Mouse (Mus musculus): ENCODE measurements around the gene Glipr1l1. TPM values are rescaled to one million over a fixed set of nuclear protein-coding genes. Genes with fewer than 3 reads are reported as not detected.
"Not testable (repeated sequence)": the region's sequence is repeated elsewhere in the genome, so short reads cannot be mapped to it uniquely, and the experiment has no call there.

Glipr1l1 gene
- total RNA-seq (2021): not detected
- long read RNA-seq, experiment 1: 0 reads
- long read RNA-seq, experiment 2: 0 reads

- peak; percentile 80 to 88 for DNase-seq (ENCODE audit: low spot score in 2 of 2)
Observed at GRCm38 (mm10) chr10:112059702-112060582, at the start of gene Glipr1l1. Gene Glipr1l1, plus strand, starts transcription at chr10:112060189.

GRCm38 (mm10) chr10:112023585-112023984 is 36.4 kb upstream of the Glipr1l1 start:
- no peak for DNase-seq (ENCODE audit: low spot score in 2 of 2)

DNA sequence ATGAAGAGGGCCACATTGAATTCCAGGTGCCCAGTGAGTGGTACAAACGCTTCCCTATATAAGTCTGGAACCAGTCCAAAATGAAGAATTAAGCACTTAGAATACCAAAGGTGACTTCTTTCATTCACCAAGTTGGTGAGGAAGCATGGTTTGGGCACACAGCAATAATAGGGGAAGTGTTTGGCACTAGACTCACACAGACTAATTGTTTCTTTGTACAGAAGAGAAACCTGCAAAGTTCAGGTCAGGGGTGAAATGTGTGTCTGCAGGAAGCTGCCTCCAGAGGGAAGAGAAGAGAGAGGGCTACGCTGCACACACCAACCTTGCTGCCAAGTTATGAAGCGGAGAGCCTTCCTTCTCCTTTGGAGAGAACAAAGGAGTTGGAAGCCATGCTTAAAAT is 31.3 kb upstream of the Glipr1l1 start:
- DNase-seq (ENCODE audit: low spot score in 2 of 2): not testable (repeated sequence)

GRCm38 (mm10) chr10:112043523-112043922 is 16.5 kb upstream of the Glipr1l1 start:
- DNase-seq (ENCODE audit: low spot score in 2 of 2): not testable (repeated sequence)

DNA sequence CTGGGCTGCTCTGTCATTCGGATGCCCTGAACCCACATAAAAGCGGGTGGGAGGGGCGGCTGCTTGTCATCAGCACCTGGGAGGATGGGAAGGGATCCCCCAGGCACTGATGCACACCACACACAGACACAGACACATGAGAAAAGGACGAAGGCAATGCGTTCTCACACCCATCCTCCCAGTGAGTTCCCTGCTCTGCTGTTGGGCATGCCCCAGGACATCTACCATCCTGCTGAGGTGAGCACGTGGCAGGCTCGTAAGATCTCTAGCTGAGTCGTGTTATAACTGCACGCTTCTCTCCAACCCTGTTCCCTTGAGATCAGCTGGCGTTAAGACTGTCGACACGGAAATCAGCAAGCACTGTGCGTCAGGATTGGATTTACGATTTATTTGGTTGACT is 15.7 kb upstream of the Glipr1l1 start:
- DNase-seq (ENCODE audit: low spot score in 2 of 2): not testable (repeated sequence)

- DNase-seq (ENCODE audit: low spot score in 2 of 2): no peak
Observed at GRCm38 (mm10) chr10:112051220-112051619, 8.8 kb upstream of the Glipr1l1 start.

DNA sequence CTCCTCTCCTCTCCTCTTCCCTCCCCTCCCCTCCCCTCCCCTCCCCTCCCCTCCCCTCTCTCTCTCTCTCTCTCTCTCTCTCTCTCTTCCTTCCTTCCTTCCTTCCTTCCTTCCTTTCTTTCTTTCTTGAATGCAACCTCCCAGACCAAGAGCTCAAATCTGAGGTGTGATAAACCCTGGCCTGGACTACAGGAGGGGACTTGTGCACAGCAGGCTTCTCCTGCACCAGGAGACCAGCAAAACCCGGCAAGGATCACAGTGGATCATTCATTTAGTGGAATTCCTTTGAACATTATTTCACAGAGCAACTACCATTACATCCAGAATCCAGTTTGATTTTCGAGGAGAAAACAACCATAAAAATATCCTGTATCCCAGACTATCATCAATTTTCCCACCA is 8.0 kb upstream of the Glipr1l1 start:
- not testable (repeated sequence) for DNase-seq (ENCODE audit: low spot score in 2 of 2)

DNA sequence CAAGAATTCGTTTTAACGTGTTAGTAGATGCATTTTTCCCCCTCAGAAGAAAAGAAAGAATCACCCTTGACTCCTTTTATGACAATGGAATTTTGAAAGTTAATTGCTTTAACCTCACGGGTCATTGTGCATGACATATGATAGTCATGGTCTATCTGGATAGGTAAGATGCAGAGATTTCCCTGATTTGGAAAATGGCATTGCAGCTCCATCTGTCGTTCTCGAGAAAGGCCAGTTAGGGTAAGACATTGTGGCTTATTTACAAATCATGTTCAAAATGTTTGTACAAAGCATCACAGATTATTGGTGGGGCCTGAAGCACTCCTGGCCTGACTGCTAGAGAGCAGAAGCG is 570 bp downstream of the Glipr1l1 start:
- not testable (repeated sequence) for DNase-seq (ENCODE audit: low spot score in 2 of 2)

DNA sequence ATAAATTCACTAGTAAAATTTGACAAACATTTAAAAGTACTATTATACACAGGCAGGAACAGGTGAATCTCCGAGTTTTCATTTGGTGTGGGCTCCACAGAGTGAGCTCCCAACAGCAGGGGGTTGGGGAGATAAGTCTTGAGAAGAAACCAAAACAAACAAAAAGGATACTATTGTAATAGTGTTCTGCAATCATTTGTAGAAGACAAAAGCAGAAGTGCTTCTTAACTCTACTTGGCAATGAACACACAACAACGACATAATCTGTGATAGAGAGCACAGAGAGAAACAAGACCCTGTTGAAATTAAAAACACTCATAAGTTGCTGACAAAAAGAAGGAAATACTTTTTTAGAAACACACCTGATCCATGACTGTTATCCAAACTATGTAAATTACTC is 20.1 kb downstream of the Glipr1l1 start:
- DNase-seq (ENCODE audit: low spot score in 2 of 2): no peak

GRCm38 (mm10) chr10:112083157-112083556 is 23.2 kb downstream of the Glipr1l1 start, which contains the start of gene Glipr1l2:
Gene Glipr1l2, plus strand, starts transcription at chr10:112083354.
- no peak for DNase-seq (ENCODE audit: low spot score in 2 of 2)

DNA sequence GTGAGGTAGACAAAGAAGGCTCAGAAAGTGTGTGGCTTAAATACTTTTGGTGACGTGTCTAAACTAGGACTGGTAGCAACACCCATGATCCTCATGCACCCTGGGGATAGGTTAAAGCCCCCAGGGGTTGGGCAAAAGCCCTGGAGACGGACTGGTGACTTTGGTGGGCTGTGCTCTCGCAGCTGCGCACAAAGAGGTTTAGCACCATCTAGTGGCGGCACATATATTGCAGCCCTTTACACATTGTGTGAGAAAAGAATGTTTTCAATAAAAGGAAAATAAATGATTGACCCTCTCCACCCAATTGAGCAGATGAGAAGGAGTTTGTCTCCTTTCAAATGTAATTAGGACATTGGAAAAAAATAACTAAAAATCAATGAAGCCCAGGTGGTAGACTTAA is 45.8 kb downstream of the Glipr1l1 start:
- peak; percentile 47 to 69 for DNase-seq (ENCODE audit: low spot score in 2 of 2)

- DNase-seq (ENCODE audit: low spot score in 2 of 2): no peak
Observed at GRCm38 (mm10) chr10:112110401-112110800, 50.4 kb downstream of the Glipr1l1 start.

GRCm38 (mm10) chr10:112125090-112125489 is 65.1 kb downstream of the Glipr1l1 start:
- not testable (repeated sequence) for DNase-seq (ENCODE audit: low spot score in 2 of 2)

GRCm38 (mm10) chr10:112127682-112128230 is 67.8 kb downstream of the Glipr1l1 start:
- not testable (repeated sequence) for DNase-seq (ENCODE audit: low spot score in 2 of 2)

Other genes starting within 250 kb of the Glipr1l1 start
- 10 to 100 TPM; 39.6 to 41.1 TPM for gene Krr1, start 87.5 kb upstream of the Glipr1l1 start, total RNA-seq (2021)
- 1 to 10 TPM; 1.2 to 1.3 TPM for gene Glipr1, start 57.6 kb upstream of the Glipr1l1 start, total RNA-seq (2021)
- not detected for gene Glipr1l2, start 23.2 kb downstream of the Glipr1l1 start, total RNA-seq (2021)
- not detected for gene Glipr1l3, start 100.1 kb downstream of the Glipr1l1 start, total RNA-seq (2021)
- gene Caps2, start 103.4 kb downstream of the Glipr1l1 start, total RNA-seq (2021): under 1 TPM in 1 of 2 experiments, not detected in 1; 0.16 TPM
- gene Kcnc2, start 210.9 kb downstream of the Glipr1l1 start, total RNA-seq (2021): 10 to 100 TPM; 89.9 to 95.7 TPM

Data from left cerebral cortex, adult 18-20 months (tissue).